Mouse (Mus musculus): ENCODE data around the gene Daam1. TPM values are rescaled to one million over a fixed set of nuclear protein-coding genes. Genes with fewer than 3 reads are reported as not detected.

The Daam1 gene
- polyA plus RNA-seq, 1 experiment from 2014 or later = 5.3 TPM

DNA sequence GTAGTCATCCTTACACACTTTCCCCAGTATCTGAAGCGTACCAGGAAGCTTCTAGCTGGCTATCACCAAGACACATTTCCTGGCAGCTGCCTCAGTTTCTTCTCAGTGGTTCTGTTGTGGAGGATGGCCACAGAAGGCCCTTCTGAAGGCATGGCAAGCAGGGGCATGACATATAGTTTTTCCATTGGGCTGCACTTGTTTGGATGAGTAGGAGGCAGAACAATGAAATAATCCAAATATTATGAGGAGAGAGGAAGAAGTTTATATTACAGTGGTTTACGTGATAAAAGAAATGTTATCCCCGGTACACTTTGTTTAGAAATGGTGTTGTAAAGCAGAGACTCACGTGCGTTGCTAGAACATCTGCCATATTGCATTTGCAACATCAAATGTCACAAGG is 19.3 kb downstream of the Daam1 start:
- TF ChIP-seq CTCF (IDR thresholded peaks at IDR 0.05; ENCODE audit: low read depth) = no peak
- 54% methylated on average over 5 of the region's 5 CpGs for WGBS
- no peak for ATAC-seq
- peaks cover 14% of the 10 kb centered on the region for H3K4me1 ChIP-seq (replicated peaks; ENCODE audit: control insufficient read depth, insufficient read depth, low read length)
- no peak overlapping the region for H3K27ac ChIP-seq (ENCODE audit: low read depth, low read length)
- H3K36me3 ChIP-seq (ENCODE audit: control insufficient read depth, insufficient read depth) = no peaks in the 10 kb centered on the region
- H3K9ac ChIP-seq (ENCODE audit: low read depth, low read length) = no peak overlapping the region
- no peak overlapping the region for H3K4me2 ChIP-seq (replicated peaks; ENCODE audit: low read depth)
- H3K27me3 ChIP-seq (replicated peaks; ENCODE audit: control insufficient read depth, insufficient read depth, low read length) = no peaks in the 10 kb centered on the region
- no peak overlapping the region for H3K4me3 ChIP-seq (ENCODE audit: low read depth, low read length)
- H3K9me3 ChIP-seq (ENCODE audit: control insufficient read depth) = no peaks in the 10 kb centered on the region

DNA sequence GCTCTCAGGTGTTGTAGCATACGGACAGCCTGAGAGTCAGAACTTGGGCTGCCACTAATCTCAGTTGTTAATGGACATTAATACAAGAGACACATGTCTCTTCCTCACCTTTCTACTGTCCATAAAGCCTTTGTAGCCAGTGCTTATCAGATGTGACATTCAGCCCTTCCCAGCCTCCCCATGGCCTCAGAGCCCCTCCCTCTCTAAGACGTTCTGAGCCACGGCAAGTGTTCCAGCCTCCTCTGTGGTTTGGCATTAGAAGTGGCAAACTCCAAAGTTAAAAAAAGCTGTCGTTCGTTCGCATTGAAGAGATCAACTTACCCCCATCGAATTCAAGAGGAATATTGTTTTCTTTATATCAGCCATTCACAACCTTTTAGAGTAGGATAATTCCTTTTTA is 21.8 kb downstream of the Daam1 start:
- no peak for ATAC-seq
- WGBS = 64% methylated on average over 7 of the region's 7 CpGs

DNA sequence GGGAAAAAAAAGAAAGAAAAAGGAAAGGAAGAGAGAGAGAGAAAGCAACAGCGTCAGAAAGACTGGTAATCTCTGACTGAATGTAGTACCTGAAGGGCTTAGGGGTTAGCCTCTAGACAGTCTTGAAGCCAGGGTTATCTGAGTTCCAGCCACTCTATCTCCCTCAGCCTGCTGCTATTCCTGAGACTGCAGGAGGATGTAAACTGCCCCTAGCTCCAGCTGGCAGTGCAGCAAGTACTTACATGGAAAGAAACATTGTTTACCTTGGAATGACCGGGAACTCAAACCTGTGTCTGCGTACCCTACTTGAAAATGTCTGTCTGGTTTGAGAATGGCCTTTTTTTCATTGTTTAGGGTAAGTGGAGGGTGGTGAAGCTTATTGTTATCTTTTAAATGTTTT is 22.8 kb downstream of the Daam1 start:
- Histone ChIP-seq H3K36me3 (ENCODE audit: control insufficient read depth, insufficient read depth) (no peaks in the 10 kb centered on the region; the same call in 1 of the 2 replicates), H3K9ac (ENCODE audit: low read depth, low read length) (no peak overlapping the region), H3K27ac (ENCODE audit: low read depth, low read length) (peak overlapping the region; percentile 15; the same call in 1 of the 2 replicates), H3K4me3 (ENCODE audit: low read depth, low read length) (no peak overlapping the region), H3K9me3 (ENCODE audit: control insufficient read depth) (no peaks in the 10 kb centered on the region), H3K27me3 (replicated peaks; ENCODE audit: control insufficient read depth, insufficient read depth, low read length) (no peaks in the 10 kb centered on the region), H3K4me2 (replicated peaks; ENCODE audit: low read depth) (no peak overlapping the region), H3K4me1 (replicated peaks; ENCODE audit: control insufficient read depth, insufficient read depth, low read length) (peaks cover 16% of the 10 kb centered on the region)
- WGBS = 56% methylated on average over 3 of the region's 3 CpGs
- TF ChIP-seq CTCF (IDR thresholded peaks at IDR 0.05; ENCODE audit: low read depth) = no peak
- ATAC-seq = no peak

More for the DNA sequence above, 21.8 kb downstream of the Daam1 start:
- Histone ChIP-seq H3K27ac (ENCODE audit: low read depth, low read length) (no peak overlapping the region), H3K9me3 (ENCODE audit: control insufficient read depth) (no peaks in the 10 kb centered on the region), H3K4me3 (ENCODE audit: low read depth, low read length) (no peak overlapping the region), H3K9ac (ENCODE audit: low read depth, low read length) (no peak overlapping the region), H3K27me3 (replicated peaks; ENCODE audit: control insufficient read depth, insufficient read depth, low read length) (no peaks in the 10 kb centered on the region), H3K4me1 (replicated peaks; ENCODE audit: control insufficient read depth, insufficient read depth, low read length) (peaks cover 14% of the 10 kb centered on the region), H3K36me3 (ENCODE audit: control insufficient read depth, insufficient read depth) (no peaks in the 10 kb centered on the region; the same call in 1 of the 2 replicates), H3K4me2 (replicated peaks; ENCODE audit: low read depth) (no peak overlapping the region)
- TF ChIP-seq CTCF (IDR thresholded peaks at IDR 0.05; ENCODE audit: low read depth) = no peak

- Histone ChIP-seq H3K9me3 (ENCODE audit: control insufficient read depth) (no peaks in the 10 kb centered on the region), H3K4me1 (replicated peaks; ENCODE audit: control insufficient read depth, insufficient read depth, low read length) (peaks cover 14% of the 10 kb centered on the region), H3K4me2 (replicated peaks; ENCODE audit: low read depth) (no peak overlapping the region), H3K36me3 (ENCODE audit: control insufficient read depth, insufficient read depth) (no peaks in the 10 kb centered on the region; the same call in 1 of the 2 replicates), H3K27ac (ENCODE audit: low read depth, low read length) (no peak overlapping the region), H3K4me3 (ENCODE audit: low read depth, low read length) (no peak overlapping the region), H3K27me3 (replicated peaks; ENCODE audit: control insufficient read depth, insufficient read depth, low read length) (no peaks in the 10 kb centered on the region), H3K9ac (ENCODE audit: low read depth, low read length) (no peak overlapping the region)
- no peak for TF ChIP-seq CTCF (IDR thresholded peaks at IDR 0.05; ENCODE audit: low read depth)
- peak; percentile 49; the same call in 1 of the 2 replicates for ATAC-seq
- WGBS = 41% methylated on average over 6 of the region's 6 CpGs
Measured at GRCm38 (mm10) chr12:71854191-71854590, 23.3 kb downstream of the Daam1 start.

GRCm38 (mm10) chr12:71855730-71856479 is 25.0 kb downstream of the Daam1 start:
- Histone ChIP-seq H3K36me3 (ENCODE audit: control insufficient read depth, insufficient read depth) (peaks cover 6% of the 10 kb centered on the region; the same call in 1 of the 2 replicates), H3K27me3 (replicated peaks; ENCODE audit: control insufficient read depth, insufficient read depth, low read length) (no peaks in the 10 kb centered on the region), H3K4me2 (replicated peaks; ENCODE audit: low read depth) (no peak overlapping the region), H3K4me1 (replicated peaks; ENCODE audit: control insufficient read depth, insufficient read depth, low read length) (peaks cover 14% of the 10 kb centered on the region), H3K9ac (ENCODE audit: low read depth, low read length) (no peak overlapping the region; the same call in 1 of the 2 replicates), H3K9me3 (ENCODE audit: control insufficient read depth) (no peaks in the 10 kb centered on the region), H3K4me3 (ENCODE audit: low read depth, low read length) (no peak overlapping the region), H3K27ac (ENCODE audit: low read depth, low read length) (no peak overlapping the region)
- no peak for TF ChIP-seq CTCF (IDR thresholded peaks at IDR 0.05; ENCODE audit: low read depth)
- 50% methylated on average over 10 of the region's 10 CpGs for WGBS
- no peak for ATAC-seq

- Histone ChIP-seq H3K4me3 (ENCODE audit: low read depth, low read length) (no peak overlapping the region), H3K4me2 (replicated peaks; ENCODE audit: low read depth) (no peak overlapping the region), H3K36me3 (ENCODE audit: control insufficient read depth, insufficient read depth) (peaks cover 6% of the 10 kb centered on the region; the same call in 1 of the 2 replicates), H3K27me3 (replicated peaks; ENCODE audit: control insufficient read depth, insufficient read depth, low read length) (no peaks in the 10 kb centered on the region), H3K9ac (ENCODE audit: low read depth, low read length) (no peak overlapping the region), H3K9me3 (ENCODE audit: control insufficient read depth) (no peaks in the 10 kb centered on the region), H3K27ac (ENCODE audit: low read depth, low read length) (no peak overlapping the region), H3K4me1 (replicated peaks; ENCODE audit: control insufficient read depth, insufficient read depth, low read length) (peaks cover 14% of the 10 kb centered on the region)
- no peak for TF ChIP-seq CTCF (IDR thresholded peaks at IDR 0.05; ENCODE audit: low read depth)
- ATAC-seq = no peak
Measured at GRCm38 (mm10) chr12:71856480-71856754, 25.5 kb downstream of the Daam1 start.

Measured in intestine, postnatal 0 days (tissue).